Mouse (Mus musculus): ENCODE results near the gene Ces1a.

Gene Ces1a

GRCm38 (mm10) chr8:92998600-92998999 is 49.4 kb downstream of the Ces1a start:
- intact Hi-C loops (cut with DNase I), result loop anchor here (1.0 kb wide), 1 partner anchor 180 kb away; no protein-coding TSS in a partner anchor

- intact Hi-C loops (cut with DNase I), result no loop called here
Measured at GRCm38 (mm10) chr8:92996840-92997239, 51.2 kb downstream of the Ces1a start.

DNA sequence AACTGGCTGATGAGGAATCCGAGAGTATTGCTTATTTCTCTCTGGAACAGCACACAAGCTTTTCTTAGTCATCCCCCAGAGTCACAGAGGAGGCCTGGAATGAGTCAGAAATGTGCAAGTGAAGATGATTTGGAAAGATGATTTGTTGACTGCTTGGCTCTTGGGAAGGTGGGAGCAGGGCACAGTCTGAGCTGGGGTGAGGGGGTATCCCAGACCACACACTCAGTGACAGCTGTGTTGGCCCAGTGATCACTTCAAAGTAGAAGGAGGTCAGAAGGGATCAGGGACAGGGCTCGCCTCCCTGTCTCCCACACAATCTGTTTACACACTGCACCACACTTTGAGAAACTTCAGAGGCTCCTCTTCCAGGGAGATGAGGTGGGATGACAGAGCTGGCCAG is 63.6 kb downstream of the Ces1a start:
- intact Hi-C loops (cut with DNase I), result no loop called here

DNA sequence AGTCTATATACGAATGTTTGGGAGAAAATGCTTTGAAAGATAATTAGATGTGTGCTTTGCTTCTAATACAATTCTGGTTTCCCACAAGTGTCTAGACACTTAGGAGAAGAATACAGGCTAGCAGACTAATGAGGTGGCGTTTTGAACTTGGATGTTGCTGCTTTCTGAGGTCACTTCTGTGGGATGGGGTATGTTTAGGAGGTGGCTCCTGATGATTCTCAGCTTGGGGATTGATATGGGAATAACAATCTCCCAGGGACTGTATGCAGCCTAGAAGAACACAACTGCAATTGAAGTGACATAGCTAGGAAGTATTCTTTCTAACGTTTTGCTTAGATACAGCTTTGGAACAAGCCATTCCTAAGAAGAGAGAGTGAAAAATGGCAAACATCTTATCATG is 65.5 kb downstream of the Ces1a start:
- intact Hi-C loops (cut with DNase I), result no loop called here

DNA sequence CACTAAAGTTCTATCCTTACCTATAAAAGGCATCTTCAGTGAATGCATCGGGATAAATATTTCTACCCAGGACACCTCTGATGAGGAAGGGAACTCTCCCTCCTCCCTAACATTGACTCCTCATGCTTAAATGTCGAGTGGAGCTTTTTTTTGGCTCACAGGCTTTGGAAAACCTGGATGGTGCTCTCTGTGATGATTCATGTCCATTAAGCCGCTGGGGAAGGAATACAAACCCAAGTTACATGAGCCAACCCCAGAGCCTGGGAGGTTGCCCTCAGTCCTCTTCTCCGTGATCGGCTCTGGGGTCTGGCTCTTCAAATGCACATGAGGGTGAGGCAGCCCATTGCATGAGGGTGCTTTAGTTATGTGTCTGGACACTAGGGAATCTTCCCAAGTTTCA is 71.3 kb downstream of the Ces1a start:
- intact Hi-C loops (cut with DNase I), result no loop called here

DNA sequence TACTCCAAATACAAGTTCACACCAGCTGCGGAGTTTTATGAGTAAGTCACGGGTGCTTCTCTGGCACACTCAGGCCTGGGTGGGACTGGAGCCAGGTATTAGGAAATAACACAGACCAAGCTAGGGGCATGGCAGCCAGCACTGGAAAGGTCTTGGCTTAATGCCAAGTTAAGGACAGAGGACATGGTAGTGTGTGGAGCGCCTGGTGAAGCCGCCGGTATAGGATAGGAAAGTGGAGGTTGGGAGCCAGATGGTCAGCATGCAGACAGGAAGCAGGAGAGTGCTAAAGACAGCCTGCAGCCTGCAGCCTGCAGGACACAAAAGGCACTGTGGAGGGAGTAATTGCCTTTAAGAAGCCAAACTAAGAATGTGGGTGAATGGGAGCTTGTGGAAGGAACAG is 75.0 kb downstream of the Ces1a start:
- intact Hi-C loops (cut with DNase I), result no loop called here

All from adrenal gland (tissue).